Mouse (Mus musculus) limb, embryonic 11.5 days (tissue): ENCODE data around the gene Nsun7. TPM values are rescaled to one million over a fixed set of nuclear protein-coding genes. Genes with fewer than 3 reads are reported as not detected.

Experiments used
- ATAC-seq: fragments of 200-750 bp; cut with Nextera tagmentation; 2 replicates; pipeline ENCODE4 v1.8.0; 2017; ENCODE audit warnings: low read depth; ENCODE audit not compliant: insufficient number of reproducible peaks, low FRiP score, low TSS enrichment
- DNase-seq: peaks from one replicate; pipeline ENCODE4 v3.0.0-alpha.2; 2015; ENCODE audit warnings: low spot score
- H3K27ac ChIP-seq: fragments of 300-500 bp; sonication (generic); replicated peaks from 2 replicates; pipeline ENCODE4 v1.5.1; 2014; ENCODE audit warnings: low read depth, mild to moderate bottlenecking, low read length
- H3K27me3 ChIP-seq: fragments of 300-500 bp; sonication (generic); 2 replicates; pipeline ENCODE4 v1.6.1; 2014; ENCODE audit warnings: mild to moderate bottlenecking, low read length, mixed read lengths; ENCODE audit not compliant: control insufficient read depth, insufficient read depth
- H3K36me3 ChIP-seq: fragments of 300-500 bp; sonication (generic); 2 replicates; pipeline ENCODE4 v1.6.1; 2014; ENCODE audit warnings: mild to moderate bottlenecking, low read length, moderate library complexity, mixed read lengths; ENCODE audit not compliant: control insufficient read depth, insufficient read depth
- H3K4me1 ChIP-seq: fragments of 300-500 bp; sonication (generic); 2 replicates; pipeline ENCODE4 v1.6.1; 2014; ENCODE audit warnings: low read length, mixed read lengths; ENCODE audit not compliant: control insufficient read depth, insufficient read depth
- H3K4me2 ChIP-seq: fragments of 300-500 bp; sonication (generic); 2 replicates; pipeline ENCODE4 v1.6.1; 2014; ENCODE audit warnings: low read depth, mild to moderate bottlenecking, moderate library complexity; ENCODE audit not compliant: severe bottlenecking
- H3K4me3 ChIP-seq: fragments of 300-500 bp; sonication (generic); 2 replicates; pipeline ENCODE4 v1.5.1; 2014; ENCODE audit warnings: low read depth, low read length
- H3K9ac ChIP-seq: fragments of 300-500 bp; sonication (generic); 2 replicates; pipeline ENCODE4 v1.6.1; 2014; ENCODE audit warnings: mild to moderate bottlenecking, low read length
- H3K9me3 ChIP-seq: fragments of 300-500 bp; sonication (generic); 2 replicates; pipeline ENCODE4 v1.6.1; 2016; ENCODE audit warnings: low read length; ENCODE audit not compliant: control insufficient read depth
- WGBS: fragments of 180-500 bp; shearing (Covaris S2); extraction: QIAGEN DNeasy Blood & Tissue Kit; methylation state at CpG from one replicate; pipeline ENCODE4 v1.1.7; 2014; 5-methylcytosine and 5-hydroxymethylcytosine counted together
- polyA plus RNA-seq: library from polyadenylated mRNA; unstranded; fragments of >200 nt; fragmentation: Nextera tagmentation; extraction: Ambion mirVana; gene quantifications from 2 replicates; pipeline ENCODE4 v1.2.1, GENCODE M21; 2014

Nsun7 gene
- polyA plus RNA-seq, result 0.44 and 0.48 TPM in 2 replicates

DNA sequence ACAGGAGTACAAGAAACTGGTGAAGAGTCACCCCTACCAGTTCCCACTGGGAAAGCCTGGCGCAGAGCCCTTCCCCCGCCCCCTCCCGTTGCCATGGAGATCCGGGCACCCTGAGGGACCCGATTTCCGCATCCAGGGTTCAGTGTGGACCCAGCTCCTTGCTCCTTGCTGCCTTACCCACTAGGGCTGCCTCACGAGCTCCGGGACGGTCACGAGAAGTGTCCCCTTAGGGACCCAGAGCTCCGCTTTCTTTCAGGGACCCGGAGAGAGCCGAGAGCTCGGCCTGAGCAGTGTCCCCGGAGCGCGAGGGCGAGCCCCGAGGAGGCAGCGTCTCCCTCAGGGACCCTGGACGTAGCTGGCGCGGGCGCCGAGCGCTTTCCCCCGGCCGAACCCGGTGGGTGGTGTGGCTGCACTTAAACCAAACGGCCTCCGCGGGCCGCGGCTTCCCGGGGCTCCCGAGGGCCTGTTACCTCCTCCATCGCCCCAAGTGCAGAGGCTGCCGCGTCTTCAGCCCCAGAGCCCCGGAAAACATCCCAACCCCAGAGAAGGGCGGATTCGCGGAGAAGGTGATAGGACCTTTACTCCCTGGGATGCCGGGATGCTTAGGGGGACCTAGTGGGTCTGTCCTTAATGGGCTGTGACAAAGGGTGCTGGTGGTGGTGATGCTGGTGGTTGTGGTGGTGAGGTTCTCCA is at the start of gene Nsun7:
Gene Nsun7, plus strand, starts transcription at position 142 of the 693 bp plus-strand sequence.
- Histone ChIP-seq H3K9ac (peak within 1 kb of the TSS; percentile 85), H3K4me1 (no peaks in the 10 kb centered on the region), H3K27ac (no peak within 1 kb of the TSS), H3K9me3 (no peaks in the 10 kb centered on the region), H3K4me2 (peak within 1 kb of the TSS; percentile 88), H3K27me3 (no peaks in the 10 kb centered on the region), H3K36me3 (no peaks in the 10 kb centered on the region), H3K4me3 (peak within 1 kb of the TSS; percentile 53)
- ATAC-seq (peak; percentile 62; the same call in 1 of the 2 replicates), DNase-seq (peak; percentile 82)
- 1% methylated on average over 44 of the region's 44 CpGs for WGBS

DNA sequence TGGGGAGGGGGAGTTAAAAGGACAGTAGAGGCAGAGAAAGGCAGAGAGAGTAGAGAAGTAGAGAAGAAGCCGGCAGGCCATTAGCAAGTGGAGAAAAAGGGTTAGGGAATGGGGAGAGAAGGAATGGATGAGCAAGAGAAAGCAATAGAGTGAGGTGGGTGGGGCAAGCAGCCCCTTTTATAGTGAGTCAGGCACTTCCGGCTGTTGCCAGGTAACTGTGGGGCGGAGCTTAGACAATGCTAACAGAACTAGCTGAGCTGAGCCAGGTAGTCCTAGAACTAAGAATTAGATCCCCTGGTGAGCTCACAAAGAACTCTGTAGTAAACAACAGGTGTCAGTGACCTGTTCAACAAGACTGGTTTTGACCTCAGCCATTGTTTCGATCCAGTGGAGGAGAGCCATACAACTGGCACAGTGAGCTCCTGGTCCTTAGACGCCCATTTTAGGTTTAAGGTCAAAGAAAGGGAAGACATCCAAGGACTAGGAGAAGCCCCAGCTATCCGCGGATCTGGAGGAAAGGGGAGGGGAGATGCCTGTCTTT is 45.2 kb upstream of the Nsun7 start:
- Histone ChIP-seq H3K27me3 (no peaks in the 10 kb centered on the region), H3K9ac (no peak overlapping the region), H3K4me1 (no peaks in the 10 kb centered on the region), H3K27ac (no peak overlapping the region), H3K9me3 (no peaks in the 10 kb centered on the region), H3K4me3 (no peak overlapping the region), H3K4me2 (no peak overlapping the region), H3K36me3 (no peaks in the 10 kb centered on the region)
- ATAC-seq (no peak), DNase-seq (no peak)
- WGBS, result 70% methylated on average over 7 of the region's 7 CpGs

DNA sequence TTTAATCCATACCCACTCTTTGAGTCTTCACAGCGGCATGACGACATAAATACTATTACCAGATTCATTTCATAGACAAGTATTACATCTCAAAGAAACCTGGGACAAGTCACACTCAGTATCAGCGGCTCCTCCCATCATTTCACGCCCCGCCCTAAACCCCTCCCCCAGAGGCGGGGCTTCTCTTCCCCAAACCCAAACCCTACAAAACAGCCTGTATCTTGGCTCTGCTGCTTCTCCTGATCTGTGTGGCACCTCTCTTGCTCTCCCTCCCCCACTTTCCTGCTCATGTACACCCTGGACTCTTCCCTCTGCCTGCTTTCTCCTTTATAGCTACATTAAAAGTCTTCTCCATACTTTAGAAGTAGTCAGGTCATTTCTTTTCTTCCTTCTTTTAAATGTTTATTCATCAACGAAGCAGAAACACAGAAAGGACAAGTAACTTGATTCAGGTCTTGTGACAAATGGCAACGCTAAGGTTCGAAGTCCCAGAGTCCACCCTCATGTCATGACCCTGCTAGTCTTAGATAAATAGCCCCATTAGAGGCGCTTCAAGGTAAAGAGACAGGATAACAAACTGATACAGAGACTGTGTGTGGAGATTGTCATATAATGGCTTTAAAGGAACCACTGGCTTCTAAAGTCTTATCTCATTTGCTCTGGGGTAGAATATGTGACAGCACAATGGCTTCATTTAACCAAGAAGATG is 44.0 kb upstream of the Nsun7 start:
- Histone ChIP-seq H3K4me1 (no peaks in the 10 kb centered on the region), H3K27me3 (no peaks in the 10 kb centered on the region), H3K9me3 (no peaks in the 10 kb centered on the region), H3K4me3 (no peak overlapping the region), H3K27ac (no peak overlapping the region), H3K4me2 (no peak overlapping the region), H3K9ac (no peak overlapping the region), H3K36me3 (no peaks in the 10 kb centered on the region)
- DNase-seq (no peak), ATAC-seq (no peak)
- 52% methylated on average over 10 of the region's 10 CpGs for WGBS

DNA sequence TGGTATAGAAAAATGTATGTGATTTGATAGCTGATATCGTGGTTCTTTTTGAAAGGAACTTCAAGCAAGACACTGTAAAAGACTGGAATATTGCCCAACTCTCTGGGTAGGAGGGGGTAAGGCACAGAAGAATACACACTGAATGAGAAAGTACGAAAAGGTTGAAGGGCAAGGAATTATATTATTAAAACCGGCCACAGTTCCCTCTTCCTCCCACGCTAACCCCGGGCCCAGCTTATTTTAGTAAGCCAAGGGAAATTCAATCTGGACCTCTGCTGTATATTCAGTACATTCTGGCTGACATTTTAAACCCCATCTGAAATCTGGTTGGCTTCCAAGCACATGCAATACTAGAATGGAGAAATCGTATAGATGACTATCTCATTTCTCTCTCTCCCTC is 40.0 kb upstream of the Nsun7 start:
- no peak overlapping the region for H3K4me3 ChIP-seq
- DNase-seq (no peak), ATAC-seq (no peak)
- no peaks in the 10 kb centered on the region for H3K36me3 ChIP-seq
- H3K9ac ChIP-seq, result no peak overlapping the region
- WGBS, result 81% methylated on average over 6 of the region's 6 CpGs
- no peak overlapping the region for H3K4me2 ChIP-seq
- no peak overlapping the region for H3K27ac ChIP-seq
- no peaks in the 10 kb centered on the region for H3K9me3 ChIP-seq
- no peaks in the 10 kb centered on the region for H3K27me3 ChIP-seq
- H3K4me1 ChIP-seq, result no peaks in the 10 kb centered on the region

DNA sequence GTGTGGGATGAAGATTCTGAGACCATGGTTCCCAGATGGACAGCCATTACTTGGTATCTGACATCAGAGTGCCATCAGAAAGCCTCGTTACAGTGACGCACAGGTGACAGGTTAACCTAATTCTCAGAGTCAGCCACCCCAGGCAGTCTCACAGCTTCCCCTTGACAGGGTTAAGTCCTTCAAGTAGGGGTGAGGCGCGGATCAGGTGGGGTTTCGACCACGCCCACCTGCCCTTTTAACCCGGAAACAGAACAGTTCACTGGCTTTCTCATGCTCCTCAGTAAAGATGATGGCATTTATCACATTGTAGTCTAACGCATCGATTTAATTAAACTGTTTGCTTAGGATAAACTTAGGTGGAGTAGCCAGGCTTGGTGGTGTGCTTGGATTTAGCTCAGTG is 39.1 kb upstream of the Nsun7 start:
- no peak overlapping the region for H3K4me3 ChIP-seq
- DNase-seq, result no peak
- H3K27ac ChIP-seq, result no peak overlapping the region
- no peaks in the 10 kb centered on the region for H3K9me3 ChIP-seq
- no peak overlapping the region for H3K4me2 ChIP-seq
- ATAC-seq, result no peak
- H3K36me3 ChIP-seq, result no peaks in the 10 kb centered on the region
- H3K4me1 ChIP-seq, result no peaks in the 10 kb centered on the region
- H3K27me3 ChIP-seq, result no peaks in the 10 kb centered on the region
- no peak overlapping the region for H3K9ac ChIP-seq
- whole genome bisulfite sequencing, result 77% methylated on average over 9 of the region's 9 CpGs

DNA sequence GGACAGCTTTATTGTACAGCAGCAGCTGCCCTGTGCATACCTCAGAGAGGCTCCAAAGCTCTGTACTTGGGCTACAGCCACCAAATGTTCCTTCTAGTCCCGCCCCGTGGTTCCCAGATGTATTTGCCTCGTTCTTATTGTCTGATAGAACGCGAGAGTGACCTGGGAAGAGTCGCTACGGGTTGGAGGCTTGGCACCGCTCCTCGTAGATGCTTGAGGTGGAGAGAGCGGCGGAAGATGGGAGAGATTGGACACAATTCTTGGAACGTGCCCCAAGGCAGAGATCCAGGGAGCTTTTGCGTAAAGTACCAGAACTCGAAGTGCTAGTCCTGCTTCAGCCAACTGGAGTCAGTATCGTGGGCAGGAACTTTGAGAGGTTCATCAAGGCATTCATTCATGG is 36.8 kb upstream of the Nsun7 start:
- no peaks in the 10 kb centered on the region for H3K4me1 ChIP-seq
- ATAC-seq, result no peak
- no peak for DNase-seq
- H3K9ac ChIP-seq, result no peak overlapping the region
- H3K4me3 ChIP-seq, result no peak overlapping the region
- H3K9me3 ChIP-seq, result no peaks in the 10 kb centered on the region
- H3K27ac ChIP-seq, result no peak overlapping the region
- 95% methylated on average over 15 of the region's 15 CpGs for WGBS
- no peaks in the 10 kb centered on the region for H3K27me3 ChIP-seq
- no peak overlapping the region for H3K4me2 ChIP-seq
- H3K36me3 ChIP-seq, result no peaks in the 10 kb centered on the region

DNA sequence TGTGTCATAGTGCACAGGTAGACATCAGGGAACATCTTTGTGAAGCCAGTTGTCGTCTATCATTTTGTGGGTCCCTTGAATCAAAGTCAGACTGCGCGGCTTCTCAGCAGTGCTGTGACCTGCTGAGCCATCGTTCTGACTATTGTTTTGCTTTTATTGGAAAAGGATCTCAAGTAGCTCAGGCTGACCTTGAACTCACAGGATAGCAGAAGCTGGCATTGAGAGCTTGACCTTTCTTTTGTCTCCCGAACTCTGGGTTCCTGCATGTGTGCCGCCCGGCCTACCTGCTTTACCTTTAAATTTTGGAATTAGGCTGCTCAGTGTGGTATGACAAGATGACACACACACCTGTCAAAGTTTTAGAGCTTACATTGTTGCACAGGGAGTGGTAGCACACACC is 33.2 kb upstream of the Nsun7 start:
- Histone ChIP-seq H3K9me3 (no peaks in the 10 kb centered on the region), H3K27me3 (no peaks in the 10 kb centered on the region), H3K4me3 (no peak overlapping the region), H3K4me1 (no peaks in the 10 kb centered on the region), H3K9ac (no peak overlapping the region), H3K27ac (no peak overlapping the region), H3K36me3 (no peaks in the 10 kb centered on the region), H3K4me2 (no peak overlapping the region)
- ATAC-seq (no peak), DNase-seq (no peak)
- WGBS, result 91% methylated on average over 7 of the region's 7 CpGs

DNA sequence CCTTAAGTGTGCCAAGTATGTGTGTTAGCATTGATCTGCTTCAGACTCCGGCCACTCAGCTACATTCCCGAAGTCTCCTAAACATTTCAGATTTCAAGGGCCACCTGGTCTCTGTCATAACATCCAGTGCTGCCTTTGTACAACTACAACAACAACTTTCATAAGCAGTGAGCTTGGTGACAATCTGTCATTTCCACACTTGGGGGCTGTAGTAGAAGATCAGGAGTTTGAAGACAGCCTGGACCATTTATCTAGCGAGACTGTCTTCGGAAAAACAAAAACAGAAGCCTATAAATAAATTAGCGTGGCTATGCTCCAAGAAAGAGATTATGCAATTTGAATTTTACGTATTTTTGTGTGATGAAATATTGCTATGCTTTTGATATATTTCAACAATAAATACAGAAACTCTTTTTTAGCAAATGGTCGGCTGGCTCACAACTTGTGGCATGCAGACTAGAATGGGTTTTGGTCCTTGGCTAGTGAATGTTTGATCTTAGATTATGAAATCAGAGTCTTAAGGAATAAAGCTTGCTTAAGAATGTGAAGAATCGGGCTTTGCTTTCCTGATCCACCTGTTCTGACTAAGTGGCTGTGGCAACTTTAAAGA is 27.9 kb upstream of the Nsun7 start:
- DNase-seq (no peak), ATAC-seq (no peak)
- H3K9ac ChIP-seq, result no peak overlapping the region
- H3K27me3 ChIP-seq, result no peaks in the 10 kb centered on the region
- WGBS, result 86% methylated on average over 8 of the region's 8 CpGs
- no peak overlapping the region for H3K4me3 ChIP-seq
- no peaks in the 10 kb centered on the region for H3K9me3 ChIP-seq
- H3K4me1 ChIP-seq, result no peaks in the 10 kb centered on the region
- H3K4me2 ChIP-seq, result no peak overlapping the region
- H3K36me3 ChIP-seq, result no peaks in the 10 kb centered on the region
- H3K27ac ChIP-seq, result no peak overlapping the region
